In the genomic region with DNA sequence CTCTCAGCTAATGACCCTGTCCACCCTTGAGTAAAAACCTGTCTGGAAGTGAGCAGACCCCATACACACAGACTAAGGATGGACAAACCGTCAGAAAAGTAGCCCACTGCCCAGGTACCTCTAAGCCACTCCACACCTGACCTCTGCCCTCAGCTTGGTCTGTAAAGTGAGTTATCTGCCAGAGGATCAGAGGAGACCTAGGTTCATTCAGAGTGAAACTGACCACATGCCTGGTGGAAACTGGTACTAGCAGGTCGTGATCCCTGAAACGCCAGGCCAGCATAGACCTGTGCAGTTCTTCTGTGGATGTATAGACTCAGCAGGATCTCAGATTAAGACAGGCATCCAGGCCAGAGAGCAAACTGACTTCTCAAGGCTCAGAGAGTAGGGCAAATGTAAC, we compare ENCODE assay signal across 1 mouse cellular context.
TF ChIP-seq lines count a peak whose summit lies in the region.

No protein-coding gene starts in this region.

TF ChIP-seq in ES-E14, 5 proteins besides CTCF, POLR2A, EP300 and RAD21:
- TF ChIP-seq ZC3H11A (IDR thresholded peaks at IDR 0.05; ENCODE audit: borderline replicate concordance, low read depth, low read length): no peak
- TF ChIP-seq HCFC1 (IDR thresholded peaks at IDR 0.05; ENCODE audit: borderline replicate concordance, insufficient read depth, low read length): no peak
- TF ChIP-seq ZNF384 (IDR thresholded peaks at IDR 0.05; ENCODE audit: low read depth, low read length): no peak
- no peak for TF ChIP-seq MAFK (IDR thresholded peaks at IDR 0.05; ENCODE audit: insufficient read depth, low read depth, low read length)
- no peak for TF ChIP-seq CHD2 (IDR thresholded peaks at IDR 0.05; ENCODE audit: low read depth, low read length)
